Mouse (Mus musculus) cerebellum, adult 2 months (tissue): ENCODE results near the gene 1700011L22Rik.

Source experiments
- CTCF ChIP-seq: fragments of 200-500 bp; IDR thresholded peaks from 2 replicates; pipeline ENCODE4 v1.5.1; 2011; ENCODE audit warnings: low read depth, mild to moderate bottlenecking, control low read depth, low read length, moderate library complexity, borderline replicate concordance; ENCODE audit not compliant: insufficient read depth
- POLR2A ChIP-seq: fragments of 200-500 bp; IDR thresholded peaks from 2 replicates; pipeline ENCODE4 v1.6.1; 2011; ENCODE audit warnings: low read length, control low read depth, borderline replicate concordance; ENCODE audit not compliant: insufficient read depth

DNA sequence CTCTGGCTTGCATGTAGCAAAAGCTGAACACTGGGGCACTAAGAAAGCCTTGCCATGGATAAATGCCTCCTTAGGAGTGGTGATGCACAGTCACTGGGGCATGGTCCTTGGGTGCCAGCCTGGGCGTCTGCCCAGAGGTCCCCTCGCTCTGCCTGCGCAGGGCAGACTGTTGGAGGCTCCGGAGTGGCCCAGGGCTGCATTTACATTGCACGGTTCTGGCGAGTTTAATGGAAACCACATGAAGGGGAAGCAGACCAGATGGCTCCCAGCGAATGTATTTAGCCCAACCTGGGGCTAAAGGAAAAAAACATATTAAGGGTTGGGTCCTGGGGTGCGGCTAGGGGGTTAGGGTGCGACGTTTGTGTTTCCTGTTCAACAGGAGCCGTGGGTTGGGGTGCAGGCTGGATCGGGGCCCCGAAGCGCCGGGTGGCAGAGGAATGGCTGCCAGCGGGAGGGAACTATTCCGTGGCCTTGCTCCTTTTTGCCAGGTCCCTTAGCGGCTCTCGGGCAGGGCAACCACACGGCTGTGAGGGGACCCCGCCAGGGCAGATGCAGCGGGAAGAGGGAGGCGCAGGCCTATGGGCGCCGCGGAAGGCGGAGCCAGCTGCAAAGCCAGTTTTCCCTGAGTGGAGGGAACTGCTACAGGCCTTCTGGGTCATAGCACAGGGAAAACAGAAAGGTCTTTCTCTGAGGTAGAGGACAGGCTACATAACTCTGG lies 38.6 kb downstream of the 1700011L22Rik start:
- TF ChIP-seq CTCF (no peak), POLR2A (no peak)
